Mouse (Mus musculus) left cerebral cortex, postnatal 4 days (tissue): ENCODE data around the gene Nphp3. TPM values are rescaled to one million over a fixed set of nuclear protein-coding genes. Genes with fewer than 3 reads are reported as not detected.
A peak's percentile ranks its signal among the peaks of the same experiment; 100 is the strongest.

Source experiments
- DNase-seq: peaks from one replicate; pipeline ENCODE4 v3.0.0-alpha.2; 2022
- intact Hi-C: fragments of 180-260 bp; cut with DNase I; formaldehyde crosslinking; loops from one replicate; pipeline ENCODE4 v1.15.1; 2025
- total RNA-seq, 2 experiments: library from RNA; stranded (reverse); gene quantifications; 2 replicates each; pipeline ENCODE4 v1.2.3; 2021

Gene Nphp3
- total RNA-seq, 2 experiments from 2014 or later = 8.9 to 10.0 TPM

DNA sequence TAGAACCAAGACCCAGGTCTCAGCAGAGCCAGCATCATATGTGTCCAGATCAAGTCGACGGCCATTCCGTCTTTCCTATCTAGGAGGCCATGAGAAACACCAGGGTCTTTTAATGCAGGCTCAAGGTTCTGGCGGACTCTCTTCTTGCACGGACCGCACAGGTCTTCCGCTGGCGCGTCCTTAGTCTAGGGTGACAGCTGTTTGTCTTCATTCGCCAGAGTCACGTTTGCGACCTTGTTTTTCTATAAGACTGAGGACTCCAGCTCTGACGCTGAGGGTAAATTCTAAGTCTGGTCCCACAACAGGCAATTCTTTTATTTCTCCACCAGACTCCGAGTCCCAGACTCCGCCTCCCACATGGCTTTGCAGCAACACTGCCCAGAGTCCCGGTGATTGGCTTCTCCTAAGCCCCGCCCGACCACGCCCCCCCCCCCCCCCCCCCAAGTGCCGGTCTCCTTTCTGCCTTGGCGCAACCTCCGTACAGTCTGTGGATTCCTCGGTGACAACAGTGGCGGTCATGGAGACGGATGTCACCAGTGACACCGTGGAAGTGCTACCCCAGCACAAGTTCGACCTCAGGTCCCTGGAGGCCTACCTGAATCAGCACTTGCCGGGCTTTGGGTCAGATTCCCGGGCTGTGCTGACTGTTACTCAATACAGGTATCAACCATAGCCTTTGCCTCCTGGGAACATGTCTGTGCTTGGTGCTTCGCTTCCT lies 61.1 kb downstream of the Nphp3 start, which contains the start of gene Acad11:
Acad11 (plus strand) TSS at position 134 of the 718 bp plus-strand sequence.
- intact Hi-C loops = no loop called here
- DNase-seq = peak; percentile 81

DNA sequence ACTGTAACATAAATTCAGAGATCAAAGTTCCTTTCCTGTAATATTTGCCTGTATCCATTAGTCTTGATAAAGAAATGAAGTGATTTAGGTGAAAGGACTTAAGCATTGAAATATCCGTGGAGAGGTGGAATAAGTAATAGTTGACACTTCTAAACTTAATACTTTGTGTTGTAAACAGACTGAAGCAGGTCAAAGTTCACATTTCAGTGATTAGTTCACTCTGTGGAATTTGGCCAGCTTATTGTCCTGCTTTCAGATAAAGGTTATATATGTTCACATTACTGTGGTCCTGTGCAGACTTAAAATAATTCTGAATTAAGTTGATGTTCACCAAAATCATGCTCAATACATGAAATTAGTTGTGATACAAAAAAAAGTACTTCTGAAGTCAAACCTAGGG lies 62.2 kb downstream of the Nphp3 start:
- no peak for DNase-seq
- intact Hi-C loops = no loop called here

DNA sequence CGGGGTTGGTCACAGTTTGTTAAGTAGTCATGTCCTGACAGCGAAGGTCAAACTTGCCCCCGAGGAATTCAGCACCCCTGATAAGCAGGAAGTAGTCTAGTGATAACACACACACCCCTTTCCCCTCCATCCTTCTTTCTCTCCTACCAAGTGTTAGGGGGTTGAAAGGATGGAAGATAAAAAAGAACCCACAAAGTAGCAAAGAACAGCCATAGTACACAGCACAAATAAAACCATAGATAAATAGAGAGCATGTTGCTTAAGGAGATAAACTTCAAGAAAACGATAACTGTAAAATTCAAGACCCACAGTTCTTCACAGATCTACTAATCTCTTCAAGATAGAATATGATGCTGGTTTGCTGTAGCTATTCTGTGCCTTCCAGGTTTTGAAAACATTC lies 67.9 kb downstream of the Nphp3 start:
- no peak for DNase-seq
- intact Hi-C loops = no loop called here

DNA sequence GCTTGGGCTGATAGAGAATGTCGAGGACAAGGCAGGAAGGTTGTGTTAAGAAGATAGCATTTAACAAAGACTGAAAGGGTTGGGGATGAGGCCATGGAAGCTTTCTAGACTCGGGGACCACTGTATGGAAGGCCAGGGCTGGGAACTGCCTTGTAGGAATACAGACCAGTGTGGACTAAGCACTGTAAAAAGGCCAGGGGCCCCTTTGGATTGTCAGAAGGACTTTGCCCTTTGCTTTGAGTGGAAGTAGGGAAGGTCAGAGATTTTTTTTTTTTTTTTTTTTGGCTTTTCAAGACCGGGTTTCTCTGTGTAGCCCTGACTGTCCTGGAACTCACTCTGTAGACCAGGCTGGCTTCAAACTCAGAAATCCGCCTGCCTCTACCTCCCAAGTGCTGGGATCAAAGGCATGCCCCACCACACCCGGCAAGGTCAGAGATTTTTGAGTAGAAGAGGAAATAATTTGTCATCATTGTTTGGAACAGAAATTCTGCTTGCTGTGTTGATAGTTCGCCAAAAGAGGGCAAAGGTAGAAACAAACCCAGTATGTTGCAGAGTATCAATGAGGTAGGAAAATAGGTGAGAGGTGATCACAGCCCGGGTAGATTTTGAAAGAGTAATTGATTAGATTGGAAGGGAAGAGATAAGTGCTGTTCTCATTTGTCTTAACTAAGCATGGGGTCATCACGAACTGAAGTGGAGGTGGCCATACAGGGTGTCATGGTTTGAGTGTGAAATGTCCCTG lies 68.7 kb downstream of the Nphp3 start:
- no peak for DNase-seq
- intact Hi-C loops = no loop called here

DNA sequence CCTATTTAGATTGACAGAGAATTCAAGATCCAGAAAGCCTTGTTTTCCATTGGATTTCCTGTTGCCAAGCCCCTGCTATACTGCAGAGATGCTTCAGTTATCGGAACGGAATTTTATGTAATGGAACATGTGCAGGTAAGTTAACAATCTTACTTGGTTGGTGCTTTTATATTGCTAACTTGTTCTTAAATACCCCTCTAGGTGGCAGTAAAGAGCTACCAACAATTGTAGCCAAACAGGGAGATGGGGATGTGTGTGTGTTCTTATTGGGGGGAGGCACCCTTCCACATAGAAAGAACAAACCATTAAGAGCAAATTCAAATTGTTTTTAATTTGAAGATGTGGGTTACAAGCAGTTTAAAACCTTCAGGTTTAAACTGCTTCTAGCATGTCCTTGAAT lies 73.5 kb downstream of the Nphp3 start:
- intact Hi-C loops = no loop called here
- no peak for DNase-seq

DNA sequence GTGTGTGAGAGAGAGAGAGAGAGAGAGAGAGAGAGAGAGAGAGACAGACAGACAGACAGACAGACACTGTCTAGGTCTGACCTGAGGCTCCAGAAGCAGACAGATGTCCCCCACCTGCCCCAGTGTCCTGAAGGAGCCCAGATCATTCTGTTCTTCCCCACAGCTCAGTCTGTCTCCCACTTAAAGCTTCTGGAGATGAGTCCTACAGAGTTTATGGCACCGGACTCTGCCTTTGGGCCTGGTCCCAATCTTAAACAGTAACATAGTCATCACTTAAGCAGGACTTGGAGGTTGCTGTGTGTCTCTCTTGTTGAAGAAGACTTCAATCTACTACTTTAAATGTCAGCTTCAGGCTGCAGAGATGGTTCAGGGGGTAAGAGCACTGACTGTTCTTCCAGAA lies 76.4 kb downstream of the Nphp3 start:
- intact Hi-C loops = no loop called here
- DNase-seq = no peak

DNA sequence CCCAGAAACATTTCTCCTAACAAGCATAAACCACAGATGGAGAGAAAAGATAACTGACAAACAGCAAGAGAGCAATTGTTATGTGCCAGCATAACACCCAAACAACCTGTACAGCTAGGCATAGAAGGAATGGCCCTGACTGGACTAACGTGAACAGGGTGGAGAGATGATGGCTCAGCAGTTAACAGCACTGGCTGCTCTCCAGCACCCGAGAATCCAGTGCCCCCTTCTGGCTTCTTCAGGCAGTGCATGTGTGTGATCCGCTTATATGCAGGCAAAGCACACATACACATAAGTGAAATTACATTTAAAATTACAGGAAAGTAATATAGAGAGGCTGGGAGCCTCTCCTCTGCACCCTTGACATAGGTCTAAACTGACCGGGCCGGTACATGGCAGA lies 77.0 kb downstream of the Nphp3 start:
- DNase-seq = peak; percentile 23
- intact Hi-C loops = no loop called here

DNA sequence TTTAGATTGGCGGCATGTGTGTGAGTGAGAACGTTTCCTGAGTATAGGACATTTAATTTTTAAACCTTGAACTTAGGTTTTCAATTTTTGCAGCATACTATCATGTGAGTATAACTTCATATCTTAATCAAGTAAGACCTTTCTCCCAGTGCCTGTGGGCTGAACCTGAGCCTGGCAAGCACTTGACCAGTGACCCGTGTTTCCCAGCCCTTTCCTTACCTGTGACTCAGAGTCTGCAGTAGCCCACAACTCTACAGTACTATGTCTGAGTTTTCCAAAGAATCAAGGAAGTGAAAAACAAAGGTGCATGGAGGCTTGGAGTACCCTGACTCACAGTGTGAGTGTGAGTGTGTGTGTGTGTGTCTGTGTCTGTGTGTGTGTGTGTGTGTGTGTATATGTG lies 77.7 kb downstream of the Nphp3 start:
- intact Hi-C loops = no loop called here

DNA sequence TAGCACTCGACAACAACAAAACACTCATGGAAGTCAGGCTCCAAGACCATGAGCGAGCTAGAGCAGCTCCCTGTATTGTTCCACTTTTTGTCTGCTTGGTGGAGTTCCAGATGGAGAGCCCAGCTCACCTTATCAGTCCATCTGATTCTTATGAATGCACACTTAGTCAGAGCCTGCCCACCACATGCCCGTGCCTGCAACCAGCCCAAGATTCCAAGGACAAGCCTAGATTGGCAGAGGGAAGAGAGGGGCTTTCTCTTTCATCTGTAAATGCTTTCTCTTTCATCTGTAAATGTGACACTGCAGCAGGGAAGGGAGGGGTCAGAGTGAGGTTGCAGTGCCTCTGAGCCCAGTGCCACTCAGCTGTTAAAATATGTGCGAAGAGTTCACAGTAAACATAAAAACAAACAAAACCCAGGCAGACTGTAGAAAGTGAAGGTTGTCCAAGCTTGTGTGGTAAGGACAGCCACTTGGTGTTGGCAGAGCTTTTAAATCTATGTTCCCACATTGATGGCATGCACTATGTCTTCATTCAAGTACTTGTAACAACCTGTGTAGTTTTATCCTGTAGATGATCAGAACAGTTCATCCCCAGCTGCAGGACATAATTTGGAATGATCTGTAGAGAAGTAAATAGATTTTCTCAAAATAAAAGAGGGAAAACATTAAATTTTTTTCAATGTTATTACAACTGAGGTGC lies 83.5 kb downstream of the Nphp3 start:
- intact Hi-C loops = no loop called here
- no peak for DNase-seq

More for the DNA sequence above, 77.7 kb downstream of the Nphp3 start:
- DNase-seq = no peak

DNA sequence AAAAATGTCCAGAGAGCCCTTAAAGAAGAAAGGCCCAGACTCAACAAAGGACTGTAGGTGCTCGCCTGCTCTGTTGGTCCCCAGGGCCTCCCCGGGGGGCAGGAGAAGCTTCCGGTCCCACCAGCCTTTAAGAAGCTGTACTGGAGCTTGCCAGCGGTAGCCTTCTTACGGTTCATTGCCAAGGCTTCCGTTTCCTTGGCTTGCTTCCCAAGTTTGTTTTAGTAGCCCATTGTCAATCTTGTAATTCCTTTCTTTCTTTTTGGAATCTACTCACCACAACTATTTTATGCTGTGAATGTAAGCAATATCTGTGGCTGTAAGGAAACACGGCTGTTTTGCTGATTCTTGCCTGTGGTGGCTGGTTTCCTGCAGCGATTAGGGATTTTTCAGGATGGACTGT lies 86.2 kb downstream of the Nphp3 start:
- intact Hi-C loops = no loop called here
- DNase-seq = peak; percentile 9

DNA sequence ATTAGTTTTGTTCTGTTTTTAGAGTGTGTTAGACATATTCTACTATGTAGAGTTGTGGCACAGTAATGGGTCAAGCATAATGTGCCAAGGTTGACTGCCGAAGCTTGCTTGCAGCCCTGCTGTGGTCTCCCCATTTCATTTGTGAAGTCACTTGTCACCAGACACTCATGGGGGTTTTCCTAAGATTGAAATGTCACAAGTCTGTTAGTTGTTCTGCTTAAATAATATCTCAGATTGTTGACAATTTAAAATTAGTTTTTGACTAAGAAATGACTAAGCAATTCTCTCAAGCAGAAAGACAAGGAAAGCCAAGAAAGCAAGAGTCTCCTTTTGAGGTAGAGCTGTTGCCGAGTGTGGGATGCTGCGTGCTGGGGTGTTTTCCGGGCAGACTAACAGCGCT lies 90.6 kb downstream of the Nphp3 start:
- no peak for DNase-seq
- intact Hi-C loops = no loop called here

Other genes starting within 250 kb of the Nphp3 start
- gene Tmem108, start 240.7 kb upstream of the Nphp3 start, total RNA-seq = 10 to 100 TPM; 58.4 to 59.7 TPM
- not detected for gene Gm28305, start 38.1 kb downstream of the Nphp3 start, total RNA-seq
- gene Uba5, start 60.6 kb downstream of the Nphp3 start, total RNA-seq = 10 to 100 TPM; 47.4 to 49.4 TPM
- gene Acad11, start 60.8 kb downstream of the Nphp3 start, total RNA-seq = 1 to 10 TPM; 8.0 to 8.9 TPM
- 1 to 10 TPM in 1 of 2 experiments, under 1 TPM in 1; 0.98 to 1.1 TPM for gene Ackr4, start 124.4 kb downstream of the Nphp3 start, total RNA-seq